Mouse (Mus musculus) bone marrow macrophage, adult 2 months (primary cell): ENCODE data around the gene Stk39.

Source experiments
- CTCF ChIP-seq: IDR thresholded peaks from 2 replicates; pipeline ENCODE4 v1.5.1; 2012; ENCODE audit warnings: low read depth, mild to moderate bottlenecking, low read length, moderate library complexity
- POLR2A ChIP-seq: IDR thresholded peaks from 2 replicates; pipeline ENCODE4 v1.6.1; 2012; ENCODE audit warnings: mild to moderate bottlenecking, low read depth, low read length, borderline replicate concordance

GRCm38 (mm10) chr2:68419165-68419564, 52.9 kb downstream of the Stk39 start:
- no peak for TF ChIP-seq POLR2A
- no peak for TF ChIP-seq CTCF
